Mouse (Mus musculus) cerebellum, adult 2 months (tissue): ENCODE data around the gene Tmub1.

Experiments
- CTCF ChIP-seq: fragments of 200-500 bp; IDR thresholded peaks from 2 replicates; pipeline ENCODE4 v1.5.1; 2011; ENCODE audit warnings: low read depth, mild to moderate bottlenecking, control low read depth, low read length, moderate library complexity, borderline replicate concordance; ENCODE audit not compliant: insufficient read depth
- POLR2A ChIP-seq: fragments of 200-500 bp; IDR thresholded peaks from 2 replicates; pipeline ENCODE4 v1.6.1; 2011; ENCODE audit warnings: low read length, control low read depth, borderline replicate concordance; ENCODE audit not compliant: insufficient read depth

- TF ChIP-seq POLR2A, result no peak
- no peak for TF ChIP-seq CTCF
Measured at GRCm38 (mm10) chr5:24477909-24478308, 30.3 kb upstream of the Tmub1 start.
